Mouse (Mus musculus) heart, embryonic 16.5 days (tissue): Measurements from ENCODE around the gene Pex6. TPM values are rescaled to one million over a fixed set of nuclear protein-coding genes. Genes with fewer than 3 reads are reported as not detected.
A peak's percentile ranks its signal among the peaks of the same experiment; 100 is the strongest.

Experiments
- ATAC-seq: fragments of 200-750 bp; cut with Nextera tagmentation; replicated peaks from 2 replicates; pipeline ENCODE4 v1.8.0; 2017; ENCODE audit warnings: moderate number of reproducible peaks; ENCODE audit not compliant: insufficient read depth, low FRiP score; ENCODE audit errors: extremely low read depth
- H3K27ac ChIP-seq: fragments of 300-500 bp; sonication (generic); 2 replicates; pipeline ENCODE4 v1.5.1; 2014; ENCODE audit warnings: mild to moderate bottlenecking, low read length, control low read depth, moderate library complexity
- H3K27me3 ChIP-seq: fragments of 300-500 bp; sonication (generic); 2 replicates; pipeline ENCODE4 v1.6.1; 2014; ENCODE audit warnings: low read length, mixed read lengths; ENCODE audit not compliant: control insufficient read depth, insufficient read depth
- H3K36me3 ChIP-seq: fragments of 300-500 bp; sonication (generic); 2 replicates; pipeline ENCODE4 v1.6.1; 2014; ENCODE audit not compliant: control insufficient read depth, insufficient read depth
- H3K4me1 ChIP-seq: fragments of 300-500 bp; sonication (generic); 2 replicates; pipeline ENCODE4 v1.6.1; 2014; ENCODE audit warnings: low read length, mixed read lengths; ENCODE audit not compliant: control insufficient read depth, insufficient read depth
- H3K4me2 ChIP-seq: fragments of 300-500 bp; sonication (generic); 2 replicates; pipeline ENCODE4 v1.6.1; 2014; ENCODE audit warnings: low read depth, mild to moderate bottlenecking, control low read depth, low read length
- H3K4me3 ChIP-seq: fragments of 300-500 bp; sonication (generic); 2 replicates; pipeline ENCODE4 v1.5.1; 2014; ENCODE audit warnings: mild to moderate bottlenecking, control low read depth, low read length
- H3K9ac ChIP-seq: fragments of 300-500 bp; sonication (generic); 2 replicates; pipeline ENCODE4 v1.6.1; 2014; ENCODE audit warnings: low read length, control low read depth
- H3K9me3 ChIP-seq: fragments of 300-500 bp; sonication (generic); replicated peaks from 2 replicates; pipeline ENCODE4 v1.6.1; 2016; ENCODE audit warnings: low read length; ENCODE audit not compliant: control insufficient read depth
- WGBS: fragments of 180-500 bp; shearing (Covaris S2); extraction: QIAGEN DNeasy Blood & Tissue Kit; methylation state at CpG from one replicate; pipeline ENCODE4 v1.1.7; 2014; 5-methylcytosine and 5-hydroxymethylcytosine counted together
- polyA plus RNA-seq: library from polyadenylated mRNA; unstranded; fragments of >200 nt; fragmentation: Nextera tagmentation; extraction: Ambion mirVana; gene quantifications from 2 replicates; pipeline ENCODE4 v1.2.1, GENCODE M21; 2015

The Pex6 gene
- polyA plus RNA-seq, 1 experiment from 2014 or later, result 13.3 TPM

GRCm38 (mm10) chr17:46736160-46736559, 24.9 kb downstream of the Pex6 start:
- Histone ChIP-seq H3K4me2 (no peak overlapping the region), H3K27me3 (no peaks in the 10 kb centered on the region), H3K36me3 (peaks cover 7% of the 10 kb centered on the region; the same call in 1 of the 2 replicates), H3K27ac (no peak overlapping the region), H3K4me1 (no peaks in the 10 kb centered on the region), H3K4me3 (no peak overlapping the region), H3K9me3 (no peaks in the 10 kb centered on the region), H3K9ac (no peak overlapping the region)
- 58% methylated on average over 10 of the region's 10 CpGs for WGBS
- ATAC-seq, result no peak

DNA sequence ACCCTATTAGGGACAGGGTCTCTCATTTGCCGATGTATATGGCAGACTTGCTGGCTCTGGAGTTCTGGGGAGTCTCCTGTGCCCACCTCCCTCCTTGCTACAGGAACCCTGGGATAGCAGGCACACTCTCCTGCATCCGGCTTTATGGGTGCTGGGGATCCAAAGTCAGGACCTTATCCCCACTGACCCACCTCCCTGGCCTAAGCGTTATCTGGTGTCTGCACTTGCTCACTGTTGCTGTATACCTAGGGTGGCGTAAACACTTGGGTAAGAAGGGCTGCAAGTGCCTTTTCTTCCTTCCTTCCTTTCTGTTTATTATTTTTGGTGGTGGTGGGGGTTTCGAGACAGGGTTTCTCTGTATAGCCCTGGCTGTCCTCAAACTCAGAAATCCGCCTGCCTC, 30.0 kb downstream of the Pex6 start:
- ATAC-seq, result no peak
- WGBS, result 85% methylated on average over 6 of the region's 6 CpGs
- peaks cover 6% of the 10 kb centered on the region; the same call in 1 of the 2 replicates for H3K36me3 ChIP-seq

GRCm38 (mm10) chr17:46742986-46743385, 31.7 kb downstream of the Pex6 start:
- WGBS, result 88% methylated on average over 9 of the region's 9 CpGs
- no peak for ATAC-seq

More for the DNA sequence above, 30.0 kb downstream of the Pex6 start:
- H3K27me3 ChIP-seq, result no peaks in the 10 kb centered on the region
- no peak overlapping the region for H3K4me3 ChIP-seq
- no peak overlapping the region for H3K27ac ChIP-seq
- H3K4me1 ChIP-seq, result no peaks in the 10 kb centered on the region
- H3K9ac ChIP-seq, result no peak overlapping the region
- H3K9me3 ChIP-seq, result no peaks in the 10 kb centered on the region
- H3K4me2 ChIP-seq, result no peak overlapping the region

DNA sequence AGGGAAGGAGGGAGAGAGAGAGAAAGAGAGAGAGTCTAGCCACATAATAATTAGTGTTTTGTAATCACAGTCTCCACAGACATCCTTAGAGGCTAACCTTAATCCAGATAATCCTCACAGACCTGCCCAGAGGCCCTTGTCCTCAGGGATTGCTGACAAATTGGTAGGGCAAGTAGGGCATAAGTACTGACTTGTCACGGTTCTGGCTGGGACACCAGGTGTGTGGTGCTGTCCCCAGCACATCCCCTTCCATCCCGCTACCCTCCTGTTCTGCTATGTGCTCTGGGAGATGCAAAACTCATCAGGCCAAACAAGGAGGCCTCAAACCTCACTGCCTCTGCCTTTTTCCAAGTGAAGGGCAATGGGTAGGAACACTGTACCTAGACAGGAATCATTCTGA, 34.2 kb downstream of the Pex6 start:
- no peaks in the 10 kb centered on the region for H3K27me3 ChIP-seq
- H3K4me1 ChIP-seq, result peaks cover under 1% of the 10 kb centered on the region; the same call in 1 of the 2 replicates
- H3K4me2 ChIP-seq, result no peak overlapping the region
- WGBS, result 95% methylated on average over 2 of the region's 2 CpGs
- no peak overlapping the region for H3K4me3 ChIP-seq
- no peak for ATAC-seq
- no peak overlapping the region for H3K27ac ChIP-seq
- H3K9ac ChIP-seq, result no peak overlapping the region
- no peaks in the 10 kb centered on the region for H3K9me3 ChIP-seq
- H3K36me3 ChIP-seq, result peaks cover 4% of the 10 kb centered on the region; the same call in 1 of the 2 replicates

More at GRCm38 (mm10) chr17:46742986-46743385, 31.7 kb downstream of the Pex6 start:
- Histone ChIP-seq H3K9me3 (no peaks in the 10 kb centered on the region), H3K27me3 (no peaks in the 10 kb centered on the region), H3K27ac (no peak overlapping the region), H3K36me3 (peaks cover 6% of the 10 kb centered on the region; the same call in 1 of the 2 replicates), H3K4me3 (no peak overlapping the region), H3K9ac (no peak overlapping the region), H3K4me1 (no peaks in the 10 kb centered on the region), H3K4me2 (no peak overlapping the region)

DNA sequence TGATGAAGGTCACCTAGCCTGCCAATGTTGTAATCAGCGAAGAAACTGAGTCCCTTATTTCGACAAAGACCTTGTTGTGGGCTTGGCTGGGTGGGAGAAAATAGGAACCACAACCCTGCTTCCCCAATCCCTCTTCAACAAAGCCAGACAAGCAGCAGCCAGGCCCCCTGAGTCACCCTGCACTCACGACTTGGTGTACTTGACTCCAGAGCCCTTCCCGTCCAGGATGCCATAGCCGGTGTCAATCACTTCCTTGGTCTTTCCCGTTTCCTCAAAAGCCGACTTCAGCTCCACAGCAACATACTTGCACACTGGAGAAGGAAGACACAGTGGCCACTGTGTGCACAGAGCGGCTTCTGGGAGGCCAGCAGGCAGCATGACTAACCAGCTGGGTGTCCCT, 36.0 kb downstream of the Pex6 start:
- Histone ChIP-seq H3K27me3 (no peaks in the 10 kb centered on the region), H3K4me1 (peaks cover 9% of the 10 kb centered on the region), H3K9ac (no peak overlapping the region), H3K9me3 (no peaks in the 10 kb centered on the region), H3K4me2 (no peak overlapping the region), H3K36me3 (peaks cover 2% of the 10 kb centered on the region; the same call in 1 of the 2 replicates), H3K27ac (no peak overlapping the region), H3K4me3 (no peak overlapping the region)
- ATAC-seq, result no peak
- WGBS, result 81% methylated on average over 8 of the region's 8 CpGs

DNA sequence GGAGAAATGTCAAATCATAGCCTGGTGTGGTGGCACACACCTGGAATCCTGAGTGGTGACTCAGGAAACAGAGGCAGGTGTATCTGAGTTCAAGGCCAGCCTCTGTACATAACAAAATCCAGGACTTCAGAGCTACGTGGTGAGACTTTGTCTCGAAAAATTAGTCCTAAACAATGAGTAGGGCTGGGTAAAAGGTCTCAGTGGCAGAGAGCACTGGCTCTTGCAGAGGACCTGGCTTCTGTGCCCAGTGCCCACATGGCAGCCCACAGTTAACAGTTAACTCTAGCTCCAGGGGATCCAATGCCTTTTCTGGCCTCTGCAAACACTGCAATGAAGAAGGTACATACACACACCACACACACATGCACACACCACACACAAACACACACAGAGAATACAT, 36.5 kb downstream of the Pex6 start:
- H3K4me3 ChIP-seq, result no peak overlapping the region
- 89% methylated on average over 2 of the region's 2 CpGs for WGBS

DNA sequence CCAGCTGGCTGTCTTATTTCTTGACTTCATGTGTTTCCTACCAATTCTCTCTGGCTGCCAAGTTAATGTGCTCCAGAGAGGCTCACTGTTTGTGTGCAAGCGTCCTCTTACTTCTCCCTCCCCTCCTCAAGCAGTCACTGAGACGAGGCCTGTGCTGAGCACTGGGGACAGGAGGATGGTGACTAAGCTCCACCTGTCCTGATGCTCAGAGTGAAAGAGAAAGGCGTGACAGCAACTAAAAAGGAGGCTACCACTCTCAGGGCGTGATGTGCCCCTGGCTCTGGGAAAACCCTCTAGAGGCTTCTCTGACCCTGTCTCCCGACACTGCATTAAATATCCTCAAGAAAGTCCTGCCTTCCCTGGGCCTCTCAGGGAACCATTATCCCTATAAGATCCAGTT, 38.0 kb downstream of the Pex6 start:
- Histone ChIP-seq H3K4me1 (peaks cover 9% of the 10 kb centered on the region), H3K36me3 (no peaks in the 10 kb centered on the region; the same call in 1 of the 2 replicates), H3K4me2 (no peak overlapping the region), H3K9ac (no peak overlapping the region), H3K9me3 (no peaks in the 10 kb centered on the region), H3K27ac (no peak overlapping the region), H3K4me3 (no peak overlapping the region), H3K27me3 (no peaks in the 10 kb centered on the region)
- ATAC-seq, result no peak
- WGBS, result 85% methylated on average over 5 of the region's 5 CpGs

More for the DNA sequence above, 36.5 kb downstream of the Pex6 start:
- H3K4me2 ChIP-seq, result no peak overlapping the region
- H3K36me3 ChIP-seq, result peaks cover 2% of the 10 kb centered on the region; the same call in 1 of the 2 replicates
- peaks cover 9% of the 10 kb centered on the region for H3K4me1 ChIP-seq
- no peaks in the 10 kb centered on the region for H3K9me3 ChIP-seq
- H3K27ac ChIP-seq, result no peak overlapping the region
- H3K27me3 ChIP-seq, result no peaks in the 10 kb centered on the region
- H3K9ac ChIP-seq, result no peak overlapping the region
- ATAC-seq, result no peak

DNA sequence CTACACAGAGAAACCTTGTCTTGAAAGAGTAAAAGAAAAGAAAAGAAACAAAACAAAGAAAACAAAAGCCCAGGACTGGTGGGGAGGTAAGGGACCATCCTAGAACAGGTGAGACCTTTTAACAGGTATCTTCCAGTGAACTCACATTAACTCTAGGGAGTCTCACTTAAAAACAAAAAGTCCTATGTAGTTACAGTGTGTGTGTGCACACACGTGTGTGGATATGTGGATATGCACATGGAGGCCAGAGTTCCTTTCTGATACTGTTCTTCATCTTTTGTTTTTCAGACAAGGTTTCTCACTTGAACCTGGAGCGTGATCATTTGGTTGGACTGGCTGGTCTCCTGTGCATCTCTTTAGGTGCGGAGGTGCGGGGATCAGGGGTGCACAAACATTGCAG, 39.3 kb downstream of the Pex6 start:
- Histone ChIP-seq H3K4me2 (peak overlapping the region; percentile 69), H3K4me1 (peaks cover 9% of the 10 kb centered on the region), H3K9me3 (no peaks in the 10 kb centered on the region), H3K36me3 (no peaks in the 10 kb centered on the region), H3K4me3 (peak overlapping the region; percentile 88), H3K27ac (no peak overlapping the region), H3K9ac (peak overlapping the region; percentile 84; the same call in 1 of the 2 replicates), H3K27me3 (no peaks in the 10 kb centered on the region)
- 89% methylated on average over 4 of the region's 4 CpGs for WGBS
- no peak for ATAC-seq

DNA sequence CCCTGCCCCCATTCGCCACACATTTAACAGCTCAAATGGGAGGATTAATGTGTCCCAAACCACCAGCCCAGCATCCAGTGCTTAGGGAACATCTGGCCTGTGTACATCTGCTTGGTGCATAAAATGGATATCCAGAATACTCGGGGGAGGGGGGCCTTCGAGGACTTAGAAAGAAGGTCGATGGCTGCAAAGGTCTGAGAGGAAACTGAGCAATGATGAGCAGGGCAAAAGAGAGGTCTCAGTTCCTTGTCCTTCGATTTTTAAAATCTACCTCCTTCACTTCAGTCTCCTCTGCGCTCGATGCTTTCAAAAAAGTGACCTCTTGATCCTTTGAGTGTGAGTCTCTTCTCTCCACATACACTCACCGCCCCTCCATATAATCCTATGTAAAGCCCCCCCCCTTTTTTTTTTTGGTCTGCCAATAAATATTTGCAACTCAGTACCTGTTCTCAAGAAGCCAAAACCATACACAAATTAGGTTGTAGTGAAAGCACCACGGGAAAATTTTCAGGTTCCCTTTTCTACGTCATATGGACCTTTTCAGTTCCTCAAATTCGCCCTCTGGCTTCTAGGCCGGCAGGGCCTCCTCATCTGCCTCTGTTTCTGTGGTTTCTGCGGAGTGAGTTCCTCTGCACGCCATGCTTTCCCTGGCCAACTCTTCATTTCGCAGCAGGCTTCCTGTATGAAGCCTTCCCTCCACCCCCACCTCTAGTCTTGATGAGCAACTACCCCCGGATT, 40.0 kb downstream of the Pex6 start:
- Histone ChIP-seq H3K4me2 (peak overlapping the region; percentile 69), H3K27ac (peak overlapping the region; percentile 90), H3K4me1 (peaks cover 9% of the 10 kb centered on the region), H3K4me3 (peak overlapping the region; percentile 88), H3K36me3 (no peaks in the 10 kb centered on the region), H3K9me3 (no peaks in the 10 kb centered on the region), H3K27me3 (no peaks in the 10 kb centered on the region), H3K9ac (peak overlapping the region; percentile 84)
- peak; percentile 33; the same call in 1 of the 2 replicates for ATAC-seq
- 26% methylated on average over 16 of the region's 16 CpGs for WGBS
